Mouse (Mus musculus): ENCODE data around the gene Col10a1.

GRCm38 (mm10) chr10:34385636-34386035, 4.1 kb upstream of the Col10a1 start:
- TF ChIP-seq POLR2A (IDR thresholded peaks at IDR 0.05; ENCODE audit: insufficient read depth, low read depth, low read length) (no peak), CTCF (IDR thresholded peaks at IDR 0.05; ENCODE audit: insufficient read depth, low read depth, low read length) (no peak)
